Mouse (Mus musculus): ENCODE measurements around the gene Gm9844.

The Gm9844 gene

DNA sequence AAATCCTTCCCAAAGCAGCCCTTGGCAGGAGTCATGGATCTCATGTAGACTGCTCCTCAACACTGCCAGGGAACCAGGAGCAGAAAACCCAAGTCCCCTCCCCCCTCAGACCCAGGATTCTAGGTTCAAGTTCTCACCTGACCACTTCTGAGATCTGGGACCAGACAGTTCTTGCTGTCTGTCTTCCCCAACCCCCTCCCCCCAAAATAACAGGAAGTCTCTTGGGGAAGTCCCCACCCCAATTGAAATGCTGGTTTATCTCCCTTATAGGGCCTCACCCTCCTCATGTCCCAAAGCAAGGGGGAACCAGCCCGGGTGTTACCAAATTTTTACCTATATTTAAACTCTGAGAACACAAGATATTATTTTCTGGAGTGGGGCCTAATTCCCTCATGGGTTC lies 39.8 kb downstream of the Gm9844 start:
- no peak for DNase-seq (ENCODE audit: low spot score)

DNA sequence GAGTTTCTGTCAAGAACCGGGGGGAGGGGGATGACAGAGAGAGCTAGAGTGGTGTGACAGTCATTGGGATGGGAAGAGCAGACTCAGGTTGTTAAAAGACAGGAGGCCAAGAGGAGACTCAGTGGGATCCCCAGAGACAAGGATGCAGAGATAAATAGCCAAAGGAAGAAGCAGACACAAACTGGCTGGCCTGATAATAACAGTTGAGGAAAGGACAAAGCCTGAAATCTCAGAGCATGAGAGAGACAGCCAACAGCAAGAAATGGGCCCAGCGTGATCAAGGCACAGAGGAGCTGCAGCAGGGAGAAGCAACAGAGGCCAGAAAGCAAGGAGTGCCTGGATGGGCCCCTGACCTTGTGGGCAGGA lies 40.2 kb downstream of the Gm9844 start:
- no peak for DNase-seq (ENCODE audit: low spot score)

DNA sequence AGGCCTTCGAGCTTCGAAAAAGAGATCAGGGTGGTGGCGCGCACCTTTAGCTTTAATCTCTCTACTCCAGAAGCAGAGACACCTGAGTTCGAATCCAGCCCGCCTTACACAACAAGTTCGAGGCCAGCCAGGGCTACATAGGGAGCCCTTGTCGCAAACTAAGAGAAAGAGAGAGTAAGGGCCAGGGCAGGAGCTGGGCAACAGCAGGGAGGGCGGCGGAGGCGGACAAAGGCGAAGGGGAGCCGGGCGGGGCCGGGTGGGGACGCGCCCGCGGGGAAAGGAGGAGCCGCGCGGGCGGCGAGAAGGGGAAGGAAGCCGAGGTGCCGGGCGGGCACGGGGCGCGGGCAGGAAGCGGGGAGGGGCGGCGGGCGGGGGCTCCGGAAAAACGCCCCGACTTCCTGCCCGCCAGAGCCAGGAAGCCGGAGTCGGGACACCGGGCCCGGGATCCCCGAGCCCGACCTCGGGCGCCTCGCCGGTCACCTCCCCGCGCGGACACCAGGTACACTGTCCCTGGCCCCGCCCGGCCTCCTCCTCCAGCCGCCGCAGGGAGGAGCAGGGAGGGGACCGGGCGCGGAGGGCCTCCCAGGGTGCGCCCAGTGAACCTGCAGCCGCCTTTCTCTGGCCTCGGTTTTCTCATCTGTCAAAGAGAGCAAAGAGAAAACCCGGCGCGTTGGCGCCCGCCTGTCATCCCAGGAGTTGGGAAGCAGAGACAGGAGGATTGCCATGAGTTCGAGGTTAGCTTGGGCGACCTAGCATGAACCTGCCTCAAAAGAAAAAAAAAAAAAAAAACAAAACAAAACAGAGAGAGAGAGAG lies 40.8 kb downstream of the Gm9844 start, which contains the start of gene Arhgef1:
Gene Arhgef1 (plus strand): TSS at position 283 of the 814 bp plus-strand sequence.
- no peak for DNase-seq (ENCODE audit: low spot score)

GRCm38 (mm10) chr7:24903444-24903825 lies 41.4 kb downstream of the Gm9844 start:
- no peak for DNase-seq (ENCODE audit: low spot score)

GRCm38 (mm10) chr7:24904070-24904483 lies 42.1 kb downstream of the Gm9844 start:
- peak; percentile 94 for DNase-seq (ENCODE audit: low spot score)

- no peak for DNase-seq (ENCODE audit: low spot score)
These were observed 42.9 kb downstream of the Gm9844 start for GRCm38 (mm10) chr7:24904936-24905335.

DNA sequence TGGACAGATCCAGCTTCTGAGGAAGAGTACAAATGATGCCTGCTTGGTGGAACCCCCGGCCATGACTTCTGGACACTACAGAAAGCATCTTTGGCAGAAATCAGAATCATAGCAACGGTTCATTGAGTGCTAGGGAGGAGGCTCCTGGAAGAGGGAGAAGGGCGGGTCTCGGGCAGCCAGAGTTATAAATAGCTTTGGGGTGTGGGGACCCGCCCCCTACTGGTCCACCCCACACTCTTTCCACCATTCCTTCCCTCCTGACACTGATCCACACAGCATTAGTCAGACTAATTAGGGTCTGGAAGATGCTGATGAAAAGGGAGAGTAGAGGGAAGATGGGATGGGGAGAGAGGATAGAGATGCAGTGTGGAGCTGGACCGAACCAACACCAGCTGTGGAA lies 44.5 kb downstream of the Gm9844 start:
- DNase-seq (ENCODE audit: low spot score) = no peak

DNA sequence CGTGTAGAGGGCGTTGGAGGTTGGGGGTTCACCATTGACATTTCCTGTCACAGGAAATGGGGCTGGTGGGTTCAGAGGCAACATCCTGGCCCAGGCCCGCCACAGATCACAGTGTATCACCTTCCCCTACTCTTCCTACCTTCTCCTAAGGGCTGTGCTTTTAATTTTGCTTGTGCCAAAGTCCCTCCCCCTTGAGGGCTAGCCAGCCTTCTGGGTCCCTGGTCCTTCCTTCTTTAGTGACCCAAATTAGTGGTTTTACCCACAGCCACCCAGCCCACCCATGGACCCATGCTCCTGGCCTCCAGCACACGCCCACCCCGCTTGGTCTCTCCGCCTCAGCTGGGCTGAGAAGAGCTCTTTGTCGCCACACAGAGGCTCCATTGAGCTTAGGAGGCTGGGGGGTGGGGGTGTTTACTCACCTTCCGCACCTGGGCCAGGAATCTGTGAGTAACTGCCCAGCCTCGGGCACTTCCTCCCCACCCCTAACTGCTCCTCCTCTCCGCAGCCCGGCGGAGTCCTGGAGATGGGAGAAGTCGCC lies 45.3 kb downstream of the Gm9844 start:
- no peak for DNase-seq (ENCODE audit: low spot score)
